Mouse (Mus musculus) T-helper 2 cell (primary cell): ENCODE data around the gene Rnd1.

Experiments used
- in situ Hi-C: fragments of 300-600 bp; cut with MboI, MseI; formaldehyde crosslinking; loops from one replicate; pipeline ENCODE4 v1.15.1; 2025; ENCODE audit warnings: high pct_unique_total_duplicates

Gene Rnd1

DNA sequence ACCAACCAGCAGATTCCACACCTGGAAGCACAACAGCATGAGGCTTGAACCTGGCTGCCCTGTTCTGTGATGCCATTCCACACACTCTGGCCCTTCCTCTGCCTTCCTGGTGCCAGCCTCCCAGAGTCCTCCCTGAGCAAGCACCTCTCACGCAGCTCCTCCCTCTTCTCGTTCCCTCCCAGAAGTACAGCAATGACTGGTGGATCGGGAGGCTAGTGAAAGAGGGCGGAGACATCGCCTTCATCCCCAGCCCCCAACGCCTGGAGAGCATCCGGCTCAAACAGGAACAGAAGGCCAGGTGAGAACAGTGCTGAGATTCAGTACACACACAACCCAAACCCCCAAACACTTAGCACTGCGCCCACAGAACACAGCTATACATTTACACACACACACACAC is 37.1 kb downstream of the Rnd1 start:
- in situ Hi-C loops: loop anchor here (5.0 kb wide), 1 partner anchor 67 kb away; the partner anchor contains the start of gene Ccdc65

- in situ Hi-C loops: no loop called here
Measured at GRCm38 (mm10) chr15:98637155-98637554, 40.1 kb downstream of the Rnd1 start.

GRCm38 (mm10) chr15:98636517-98636916 is 40.7 kb downstream of the Rnd1 start:
- in situ Hi-C loops: no loop called here

DNA sequence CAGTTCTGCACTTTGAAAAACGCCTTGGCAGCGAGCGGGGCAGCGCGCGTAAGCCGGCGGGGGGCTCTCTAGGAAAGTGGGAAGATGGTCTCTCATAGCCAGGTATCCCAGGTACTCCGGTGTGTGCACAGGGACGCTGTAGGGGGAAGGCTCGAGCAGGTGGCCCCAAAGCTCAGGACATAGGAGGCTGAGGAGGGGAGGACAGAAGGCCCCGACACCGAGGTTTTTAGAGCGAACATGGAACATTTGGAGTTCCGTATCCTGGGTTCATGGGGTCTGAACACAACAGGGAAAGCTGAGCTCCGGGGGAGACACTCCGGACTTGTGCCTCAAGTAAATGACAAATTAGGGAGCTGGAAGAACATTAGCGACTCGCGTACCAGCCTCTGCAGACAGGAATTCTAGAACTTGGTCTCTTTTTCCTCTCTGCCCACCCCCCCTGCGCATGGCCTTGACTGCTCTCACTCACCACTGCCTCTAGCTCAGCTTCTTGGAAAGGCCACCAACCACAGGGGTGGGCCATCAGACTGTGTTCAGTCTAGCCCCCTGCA is 41.9 kb downstream of the Rnd1 start:
- in situ Hi-C loops: no loop called here

DNA sequence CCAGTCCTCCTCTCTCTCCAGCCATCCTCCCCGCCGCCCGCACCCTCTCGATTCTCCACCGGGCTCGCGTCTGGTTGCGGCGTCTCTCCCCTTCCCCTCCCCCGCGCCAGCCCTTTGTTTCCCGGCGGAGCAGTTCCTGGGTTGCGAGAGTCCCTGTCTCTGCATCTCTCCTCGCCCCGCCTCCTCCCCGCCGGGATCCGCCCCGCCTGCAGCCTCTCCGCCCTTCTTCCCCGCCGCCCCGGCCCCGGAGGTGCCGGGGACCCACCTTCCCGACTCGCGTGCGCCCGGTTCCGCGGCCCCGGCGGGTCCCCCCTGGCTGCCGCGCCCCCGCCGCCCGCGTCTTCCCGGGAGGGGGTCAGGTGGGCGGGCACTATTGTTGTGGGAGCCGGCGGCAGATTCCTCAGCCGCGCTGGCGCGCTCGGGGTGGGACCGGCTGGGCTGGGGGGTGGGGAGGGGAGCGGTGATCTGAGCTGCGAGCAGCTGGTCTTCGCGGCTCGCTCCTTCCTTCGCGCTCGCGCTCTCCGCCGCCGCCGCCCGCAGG is 42.6 kb downstream of the Rnd1 start:
- in situ Hi-C loops: no loop called here

GRCm38 (mm10) chr15:98633822-98634470 is 43.3 kb downstream of the Rnd1 start:
- in situ Hi-C loops: no loop called here

GRCm38 (mm10) chr15:98632921-98633320 is 44.3 kb downstream of the Rnd1 start:
- in situ Hi-C loops: no loop called here

GRCm38 (mm10) chr15:98632107-98632744 is 45.0 kb downstream of the Rnd1 start:
- in situ Hi-C loops: no loop called here

DNA sequence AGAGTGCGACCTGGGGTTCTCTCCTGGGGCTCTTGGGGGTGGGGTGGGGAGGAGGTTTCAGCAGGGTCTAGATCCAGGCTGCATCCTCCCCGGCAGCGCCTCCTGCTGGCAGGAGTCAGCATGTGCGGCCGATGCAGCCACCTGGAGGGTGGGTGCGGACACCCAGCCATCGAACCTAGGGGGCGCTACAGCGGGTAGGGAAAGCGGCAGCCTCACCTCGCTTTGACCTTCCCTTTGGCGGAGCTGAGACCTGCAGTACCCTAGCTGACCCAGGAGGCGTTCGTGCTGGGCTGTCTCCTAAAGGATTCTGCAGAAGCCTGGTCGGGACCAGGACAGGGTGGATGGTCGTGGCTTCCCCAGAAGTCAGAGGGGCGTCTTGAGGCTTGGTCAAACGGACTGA is 45.8 kb downstream of the Rnd1 start:
- in situ Hi-C loops: no loop called here

GRCm38 (mm10) chr15:98630540-98630939 is 46.7 kb downstream of the Rnd1 start, which contains the start of gene Cacnb3:
TSS of gene Cacnb3 (plus strand) at chr15:98630840.
- in situ Hi-C loops: no loop called here

- in situ Hi-C loops: no loop called here
Measured at GRCm38 (mm10) chr15:98629464-98629863, 47.8 kb downstream of the Rnd1 start.

GRCm38 (mm10) chr15:98628589-98629254 is 48.5 kb downstream of the Rnd1 start:
- in situ Hi-C loops: no loop called here

GRCm38 (mm10) chr15:98626487-98627212 is 50.6 kb downstream of the Rnd1 start:
- in situ Hi-C loops: no loop called here

GRCm38 (mm10) chr15:98626078-98626477 is 51.2 kb downstream of the Rnd1 start:
- in situ Hi-C loops: no loop called here

GRCm38 (mm10) chr15:98623361-98623821 is 53.9 kb downstream of the Rnd1 start:
- in situ Hi-C loops: no loop called here

- in situ Hi-C loops: no loop called here
Measured at GRCm38 (mm10) chr15:98622721-98623120, 54.5 kb downstream of the Rnd1 start.

GRCm38 (mm10) chr15:98622199-98622598 is 55.1 kb downstream of the Rnd1 start:
- in situ Hi-C loops: no loop called here

DNA sequence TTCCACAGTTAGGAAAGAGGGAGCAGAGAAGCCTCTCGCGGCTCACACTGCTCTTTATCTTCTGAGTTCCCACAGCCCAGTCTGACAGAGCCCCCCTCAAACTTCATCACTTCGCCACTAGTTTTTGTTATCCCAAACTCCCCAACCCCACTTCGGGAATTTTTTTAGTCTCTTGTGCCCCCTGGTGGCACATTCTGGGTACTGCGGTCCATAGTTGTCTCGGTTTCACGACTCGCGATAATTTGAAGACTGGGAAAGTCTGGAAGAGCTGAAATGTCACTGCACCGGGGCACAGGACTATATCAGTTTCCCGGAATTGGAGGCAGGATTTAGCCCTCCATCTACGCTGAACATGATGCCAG is 60.1 kb downstream of the Rnd1 start:
- in situ Hi-C loops: loop anchor here (5.0 to 10.0 kb wide), 2 partner anchors 35 to 442 kb away; no protein-coding TSS in a partner anchor

DNA sequence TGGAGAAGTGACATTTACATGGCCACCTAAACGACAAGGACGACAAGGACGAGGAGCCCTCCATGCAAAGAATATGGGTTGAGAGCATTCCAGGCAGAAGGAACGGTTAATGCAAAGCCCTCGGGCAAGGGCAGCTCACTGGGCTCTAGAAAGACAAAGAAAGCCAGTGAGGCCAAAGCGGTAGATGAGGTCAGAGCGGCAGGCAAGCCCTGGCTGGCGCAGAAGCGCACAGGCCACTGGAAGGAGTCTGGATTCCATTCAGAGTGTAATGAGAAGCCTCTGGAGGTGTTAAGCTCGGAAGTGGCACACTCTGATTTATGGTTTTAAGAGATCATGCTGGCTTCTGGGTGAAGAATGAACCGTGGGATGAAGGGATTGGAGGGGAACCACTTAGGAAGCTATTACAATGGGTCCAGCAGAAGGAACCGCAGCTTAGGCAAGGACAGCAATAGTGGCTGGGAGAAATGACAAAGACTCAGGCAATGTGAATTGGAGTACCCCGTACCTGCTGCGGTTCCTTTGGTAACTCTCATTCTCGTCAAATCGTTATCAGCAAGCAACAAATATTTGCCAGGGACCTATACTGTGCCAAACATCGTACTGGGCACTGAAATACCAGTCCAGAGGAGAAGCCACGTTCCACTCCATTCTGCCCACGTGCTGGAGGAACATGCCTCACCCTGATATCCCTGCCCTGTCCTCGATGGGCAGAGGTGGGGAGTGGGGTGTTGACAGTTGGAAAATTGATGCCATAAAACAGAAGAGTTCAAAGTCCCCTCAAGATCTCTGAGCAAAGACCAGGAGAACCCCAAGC is 60.7 kb downstream of the Rnd1 start:
- in situ Hi-C loops: loop anchor here (5.0 to 10.0 kb wide), 2 partner anchors 34 to 442 kb away; no protein-coding TSS in a partner anchor

DNA sequence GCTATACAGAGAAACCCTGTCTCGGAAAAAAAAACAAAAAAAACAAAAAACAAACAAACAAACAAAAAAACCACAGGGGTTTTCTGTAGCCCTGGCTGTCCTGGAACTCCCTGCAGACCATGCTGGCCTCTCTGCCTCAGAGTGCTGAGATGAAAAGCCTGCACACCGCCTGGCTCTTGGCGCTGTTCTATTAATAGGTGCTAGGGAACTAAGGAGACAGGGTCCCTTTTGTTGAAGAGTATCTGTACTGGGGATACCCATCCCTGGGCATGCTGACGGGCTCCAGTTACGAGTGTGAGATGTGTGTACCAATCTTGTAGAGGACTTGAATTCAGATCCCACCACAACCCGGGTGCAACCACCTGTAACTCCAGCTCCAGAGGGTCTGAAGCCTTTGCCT is 61.5 kb downstream of the Rnd1 start:
- in situ Hi-C loops: loop anchor here (5.0 to 10.0 kb wide), 2 partner anchors 33 to 441 kb away; no protein-coding TSS in a partner anchor
